Mouse (Mus musculus): ENCODE results near the gene Ube4a. TPM values are rescaled to one million over a fixed set of nuclear protein-coding genes. Genes with fewer than 3 reads are reported as not detected.
A peak's percentile ranks its signal among the peaks of the same experiment; 100 is the strongest.

Gene Ube4a
- polyA plus RNA-seq, 1 experiment from 2014 or later, result 23.2 TPM

DNA sequence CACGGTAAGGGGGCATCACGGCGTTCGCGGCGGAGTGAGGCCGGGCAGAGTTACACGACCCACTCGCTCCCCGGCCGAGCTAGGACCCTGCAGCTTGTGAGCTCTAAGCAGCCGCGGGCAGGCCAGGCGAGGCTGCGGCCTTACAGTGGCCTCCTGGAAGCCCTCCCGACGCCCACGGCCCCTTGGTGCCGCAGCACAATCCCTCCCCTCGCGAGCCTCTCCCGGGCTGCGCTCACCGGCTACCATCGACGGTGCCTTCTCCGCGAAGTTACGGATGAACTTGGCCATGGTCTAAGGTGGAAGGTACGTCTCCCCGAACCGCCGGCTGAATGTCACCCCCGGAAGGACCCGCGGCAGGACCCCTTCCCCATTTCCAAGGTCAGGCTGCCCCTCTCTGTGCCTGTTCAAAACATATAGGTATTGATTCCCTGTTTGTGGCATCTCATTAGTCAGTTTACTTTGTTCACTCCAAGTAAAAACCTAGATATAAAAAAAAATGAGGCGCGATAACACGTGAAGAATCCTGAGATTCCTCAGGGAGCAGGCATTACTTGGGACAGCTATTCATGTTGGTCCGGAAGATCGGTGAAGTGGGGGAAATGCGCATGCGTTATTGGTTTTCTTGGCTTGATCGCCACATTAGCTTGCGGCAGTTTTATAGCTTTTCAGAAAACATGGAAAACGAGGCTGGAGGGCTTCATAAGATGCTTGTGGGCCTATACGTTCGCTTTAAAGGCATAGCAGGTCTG, 44.9 kb downstream of the Ube4a start, which contains the start of gene Atp5l:
Gene Atp5l, minus strand, starts transcription at position 369 of the 749 bp plus-strand sequence.
- H3K27me3 ChIP-seq (replicated peaks; ENCODE audit: low read depth, poor library complexity, severe bottlenecking), result no peaks in the 10 kb centered on the region
- H3K4me1 ChIP-seq, result peaks cover 14% of the 10 kb centered on the region
- peak within 1 kb of the TSS; percentile 84 for H3K4me3 ChIP-seq
- no peaks in the 10 kb centered on the region for H3K36me3 ChIP-seq (replicated peaks)
- under 1% methylated on average over 48 of the region's 48 CpGs for WGBS
- H3K9me3 ChIP-seq, result no peaks in the 10 kb centered on the region
- H3K27ac ChIP-seq (replicated peaks), result peak within 1 kb of the TSS; percentile 93
- peak; percentile 88 for DNase-seq (ENCODE audit: low spot score)

DNA sequence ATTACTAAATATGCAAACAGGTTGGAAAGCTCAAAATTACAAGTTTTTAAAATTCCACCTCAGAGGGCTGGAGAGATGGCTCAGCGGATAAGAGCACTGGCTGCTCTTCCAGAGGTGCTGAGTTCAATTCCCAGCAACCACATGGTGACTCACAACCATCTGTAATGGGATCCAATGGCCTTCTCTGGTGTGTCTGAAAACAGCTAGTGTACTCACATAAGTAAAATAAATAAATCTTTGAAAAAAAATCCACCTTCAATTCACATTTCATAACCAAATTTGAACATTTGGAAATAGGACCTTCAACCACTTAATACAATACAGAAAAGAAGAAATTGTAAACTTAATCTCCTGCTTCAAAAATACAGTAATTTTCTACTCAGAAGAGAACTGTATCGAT, 45.8 kb downstream of the Ube4a start:
- Histone ChIP-seq H3K4me3 (peak overlapping the region; percentile 84), H3K36me3 (replicated peaks) (no peaks in the 10 kb centered on the region), H3K27me3 (replicated peaks; ENCODE audit: low read depth, poor library complexity, severe bottlenecking) (no peaks in the 10 kb centered on the region), H3K9me3 (no peaks in the 10 kb centered on the region), H3K27ac (replicated peaks) (no peak overlapping the region), H3K4me1 (peaks cover 14% of the 10 kb centered on the region)
- no peak for DNase-seq (ENCODE audit: low spot score)
- WGBS, result 41% methylated on average over 2 of the region's 2 CpGs

DNA sequence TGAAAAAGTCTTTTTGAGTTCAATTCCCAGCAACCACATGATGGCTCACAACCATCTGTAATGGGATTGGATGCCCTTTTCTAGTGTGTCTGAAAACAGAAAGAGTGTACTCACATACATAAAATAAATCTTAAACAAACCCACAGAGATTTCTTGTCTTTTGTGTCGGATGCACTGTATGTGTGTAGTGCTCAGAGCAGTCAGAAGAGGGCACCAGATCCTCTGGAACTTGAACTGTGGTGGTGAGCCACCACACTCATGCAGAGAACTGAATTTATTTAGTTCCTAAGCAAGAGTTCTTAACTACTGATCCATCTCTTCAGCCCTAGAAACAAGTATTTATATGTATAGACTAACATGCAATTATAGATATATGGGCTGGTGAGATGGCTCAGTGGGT, 49.2 kb downstream of the Ube4a start:
- Histone ChIP-seq H3K27me3 (replicated peaks; ENCODE audit: low read depth, poor library complexity, severe bottlenecking) (no peaks in the 10 kb centered on the region), H3K4me1 (peaks cover 10% of the 10 kb centered on the region), H3K4me3 (no peak overlapping the region), H3K9me3 (no peaks in the 10 kb centered on the region), H3K27ac (replicated peaks) (no peak overlapping the region), H3K36me3 (replicated peaks) (peaks cover 19% of the 10 kb centered on the region)
- DNase-seq (ENCODE audit: low spot score), result peak; percentile 23
- WGBS, result 68% methylated on average over 1 of the region's 1 CpGs

DNA sequence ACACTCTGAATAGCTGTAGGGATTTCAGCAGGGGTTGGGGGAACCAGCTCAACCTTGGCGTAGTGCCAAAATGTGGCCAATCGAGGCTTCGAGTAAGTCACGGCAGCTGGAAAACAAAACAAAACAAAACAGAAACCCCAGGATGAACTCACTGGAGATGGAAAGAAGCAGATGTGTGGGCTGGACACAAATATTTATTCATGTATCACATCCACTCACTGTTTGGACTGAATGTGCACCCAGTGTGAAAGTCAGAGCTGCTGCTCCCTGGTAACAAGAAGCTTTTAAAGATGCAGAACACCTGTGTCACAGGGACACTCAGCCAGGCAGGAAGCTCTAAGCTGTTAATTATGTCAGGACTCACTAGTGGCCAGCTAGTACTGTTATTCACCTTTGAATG, 50.7 kb downstream of the Ube4a start:
- DNase-seq (ENCODE audit: low spot score), result no peak
- no peaks in the 10 kb centered on the region for H3K9me3 ChIP-seq
- WGBS, result 85% methylated on average over 4 of the region's 4 CpGs
- H3K27me3 ChIP-seq (replicated peaks; ENCODE audit: low read depth, poor library complexity, severe bottlenecking), result no peaks in the 10 kb centered on the region
- H3K27ac ChIP-seq (replicated peaks), result no peak overlapping the region
- H3K36me3 ChIP-seq (replicated peaks), result peaks cover 34% of the 10 kb centered on the region
- peaks cover 10% of the 10 kb centered on the region for H3K4me1 ChIP-seq
- no peak overlapping the region for H3K4me3 ChIP-seq

DNA sequence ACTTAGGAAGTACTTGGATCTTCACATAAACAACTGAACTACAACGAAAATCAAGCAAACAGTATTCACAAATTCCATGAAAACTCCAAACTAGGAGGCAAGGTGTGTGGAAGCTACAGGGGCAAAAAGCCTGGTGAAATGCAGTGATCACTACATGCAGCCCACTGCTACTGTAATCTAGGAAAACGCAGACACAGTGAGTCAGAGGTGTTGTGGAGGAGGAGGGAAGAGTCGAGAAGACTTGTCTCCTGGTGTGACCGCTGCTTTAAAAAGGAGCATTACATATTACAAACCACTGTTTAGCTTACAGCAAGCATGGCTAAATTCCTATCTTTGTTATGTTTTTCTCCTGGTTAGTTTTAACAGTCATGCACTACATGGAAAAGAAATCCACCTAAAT, 54.0 kb downstream of the Ube4a start:
- WGBS, result 95% methylated on average over 4 of the region's 4 CpGs
- no peaks in the 10 kb centered on the region for H3K27me3 ChIP-seq (replicated peaks; ENCODE audit: low read depth, poor library complexity, severe bottlenecking)

DNA sequence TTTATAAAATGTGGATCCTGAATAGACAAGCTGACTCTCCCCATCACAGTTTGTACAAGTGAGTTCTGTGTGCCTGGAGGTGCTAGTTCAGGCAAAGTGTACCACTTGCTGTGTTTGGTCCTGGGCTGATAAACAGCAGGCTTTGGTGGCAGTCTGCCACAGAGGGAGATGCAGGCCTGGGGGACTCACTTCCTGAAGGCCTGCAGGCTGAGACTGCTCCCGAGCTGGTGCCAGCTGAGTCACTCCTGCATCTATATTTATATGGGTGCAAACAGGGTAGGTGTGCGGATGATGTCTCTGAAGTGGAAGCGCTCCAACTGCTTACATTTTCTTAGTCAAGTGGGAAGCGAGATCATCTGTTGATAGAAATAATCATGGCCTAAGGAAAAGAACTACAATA, 59.8 kb downstream of the Ube4a start:
- H3K4me3 ChIP-seq, result no peak overlapping the region
- no peaks in the 10 kb centered on the region for H3K27me3 ChIP-seq (replicated peaks; ENCODE audit: low read depth, poor library complexity, severe bottlenecking)
- WGBS, result 82% methylated on average over 4 of the region's 4 CpGs
- no peaks in the 10 kb centered on the region for H3K9me3 ChIP-seq
- H3K27ac ChIP-seq (replicated peaks), result no peak overlapping the region
- H3K4me1 ChIP-seq, result no peaks in the 10 kb centered on the region; the same call in 1 of the 2 replicates
- peaks cover 9% of the 10 kb centered on the region for H3K36me3 ChIP-seq (replicated peaks)
- DNase-seq (ENCODE audit: low spot score), result no peak

More for the DNA sequence above, 54.0 kb downstream of the Ube4a start:
- Histone ChIP-seq H3K4me1 (no peaks in the 10 kb centered on the region; the same call in 1 of the 2 replicates), H3K27ac (replicated peaks) (no peak overlapping the region), H3K36me3 (replicated peaks) (peaks cover 34% of the 10 kb centered on the region), H3K4me3 (no peak overlapping the region), H3K9me3 (no peaks in the 10 kb centered on the region)
- no peak for DNase-seq (ENCODE audit: low spot score)

DNA sequence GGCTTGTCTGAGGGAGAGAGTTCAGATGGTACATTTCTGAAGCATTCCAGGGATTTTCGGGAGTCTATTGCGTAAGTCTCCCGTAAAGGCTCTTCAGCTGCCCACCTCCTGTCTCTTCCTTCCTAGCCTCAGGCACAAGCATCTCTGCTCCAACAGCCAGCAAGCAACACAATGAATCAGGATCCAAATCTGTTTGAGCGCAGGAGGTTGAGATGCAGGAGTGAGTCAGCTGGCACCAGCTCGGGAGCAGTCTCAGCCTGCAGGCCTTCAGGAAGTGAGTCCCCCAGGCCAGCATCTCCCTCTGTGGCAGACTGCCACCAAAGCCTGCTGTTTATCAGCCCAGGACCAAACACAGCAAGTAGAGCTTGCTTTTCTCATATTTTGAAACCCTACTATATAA, 60.4 kb downstream of the Ube4a start:
- H3K4me3 ChIP-seq, result no peak overlapping the region
- H3K4me1 ChIP-seq, result no peaks in the 10 kb centered on the region; the same call in 1 of the 2 replicates
- WGBS, result 62% methylated on average over 5 of the region's 5 CpGs
- no peaks in the 10 kb centered on the region for H3K9me3 ChIP-seq
- H3K36me3 ChIP-seq (replicated peaks), result peaks cover 3% of the 10 kb centered on the region; the same call in 1 of the 2 replicates
- H3K27me3 ChIP-seq (replicated peaks; ENCODE audit: low read depth, poor library complexity, severe bottlenecking), result no peaks in the 10 kb centered on the region
- no peak for DNase-seq (ENCODE audit: low spot score)
- no peak overlapping the region for H3K27ac ChIP-seq (replicated peaks)

DNA sequence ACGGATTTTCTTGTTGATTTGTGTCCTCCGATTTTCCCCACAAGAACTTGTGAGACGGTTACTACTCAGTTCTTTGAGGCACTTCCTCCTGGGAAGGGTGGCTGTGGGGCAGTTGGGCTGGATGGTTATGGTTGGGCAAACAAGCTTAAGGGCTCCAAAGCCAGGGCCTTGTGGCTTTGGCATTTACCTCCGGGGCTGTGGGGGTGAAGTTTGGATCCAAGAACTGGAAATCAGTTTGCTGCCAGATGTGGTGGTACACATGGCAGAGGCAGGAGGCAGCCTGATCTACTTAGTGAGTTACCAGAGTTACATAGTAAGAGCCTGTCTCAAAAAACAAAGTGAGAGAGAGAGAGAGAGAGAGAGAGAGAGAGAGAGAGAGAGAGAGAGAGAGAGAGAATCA, 61.5 kb downstream of the Ube4a start:
- Histone ChIP-seq H3K4me1 (no peaks in the 10 kb centered on the region; the same call in 1 of the 2 replicates), H3K36me3 (replicated peaks) (no peaks in the 10 kb centered on the region), H3K27ac (replicated peaks) (no peak overlapping the region), H3K9me3 (no peaks in the 10 kb centered on the region), H3K4me3 (no peak overlapping the region), H3K27me3 (replicated peaks; ENCODE audit: low read depth, poor library complexity, severe bottlenecking) (no peaks in the 10 kb centered on the region)
- WGBS, result 85% methylated on average over 4 of the region's 4 CpGs
- DNase-seq (ENCODE audit: low spot score), result no peak

DNA sequence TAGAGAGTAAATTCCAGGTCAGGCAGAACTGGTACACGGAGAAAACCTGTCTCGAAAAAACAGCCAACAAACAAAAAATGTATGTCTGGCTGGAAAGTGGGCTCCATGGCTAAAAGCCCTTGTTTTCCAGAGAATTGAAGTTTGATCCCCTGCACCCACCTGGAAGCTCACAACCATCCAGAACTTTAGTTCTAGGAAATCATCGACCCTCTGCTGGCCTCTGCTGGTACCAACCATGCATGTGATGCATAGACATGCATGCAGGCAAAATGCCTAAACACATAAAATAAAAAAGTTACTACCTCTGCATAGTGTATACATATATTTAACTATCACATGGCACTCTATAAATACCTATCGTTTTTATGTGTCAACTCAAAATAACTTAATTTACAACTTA, 65.0 kb downstream of the Ube4a start:
- Histone ChIP-seq H3K36me3 (replicated peaks) (no peaks in the 10 kb centered on the region), H3K27me3 (replicated peaks; ENCODE audit: low read depth, poor library complexity, severe bottlenecking) (no peaks in the 10 kb centered on the region), H3K4me1 (no peaks in the 10 kb centered on the region), H3K4me3 (no peak overlapping the region), H3K9me3 (no peaks in the 10 kb centered on the region), H3K27ac (replicated peaks) (no peak overlapping the region)
- no peak for DNase-seq (ENCODE audit: low spot score)
- WGBS, result 69% methylated on average over 4 of the region's 4 CpGs

DNA sequence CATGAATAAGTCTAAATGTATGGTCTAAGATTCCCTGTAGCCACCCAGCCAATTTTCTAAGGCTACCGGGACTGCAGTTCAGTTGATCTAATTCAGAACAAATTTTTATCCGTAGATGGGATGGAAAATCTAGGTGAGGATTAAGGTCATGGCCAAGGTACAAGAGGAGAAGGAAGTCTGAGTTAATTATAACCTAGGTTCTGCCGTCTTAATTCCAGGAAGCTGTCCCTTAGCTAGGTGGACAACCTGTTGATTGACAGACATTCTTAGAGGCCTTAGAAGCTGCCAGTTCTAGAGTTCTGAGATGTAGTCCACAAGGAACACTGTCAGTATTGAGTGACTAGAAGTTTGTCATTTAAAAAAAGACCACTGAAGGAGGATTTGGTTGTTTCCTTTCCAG, 65.7 kb downstream of the Ube4a start:
- H3K4me1 ChIP-seq, result no peaks in the 10 kb centered on the region
- WGBS, result 75% methylated on average over 3 of the region's 3 CpGs
- no peak overlapping the region for H3K4me3 ChIP-seq

DNA sequence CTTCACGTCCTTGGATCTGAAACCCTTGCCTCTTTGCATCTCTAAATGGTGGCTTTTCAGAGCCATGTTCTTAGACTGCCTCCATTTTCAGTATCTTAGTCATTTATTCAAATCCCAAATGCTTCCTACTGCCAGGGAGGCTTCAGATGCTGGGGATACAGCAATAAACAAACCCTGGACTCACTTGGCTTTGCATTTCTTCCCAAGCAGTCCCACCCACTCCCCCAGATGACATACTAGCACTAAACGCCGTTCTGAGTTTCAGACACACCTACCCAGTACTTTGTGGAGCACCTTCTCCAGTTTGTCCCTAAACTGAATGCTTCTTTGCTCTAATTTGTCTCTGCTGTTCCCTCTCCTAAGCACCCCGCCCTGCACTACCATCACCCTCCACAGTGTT, 68.4 kb downstream of the Ube4a start:
- H3K27ac ChIP-seq (replicated peaks), result no peak overlapping the region
- WGBS, result 68% methylated on average over 4 of the region's 4 CpGs
- no peaks in the 10 kb centered on the region for H3K4me1 ChIP-seq
- no peaks in the 10 kb centered on the region for H3K36me3 ChIP-seq (replicated peaks)
- DNase-seq (ENCODE audit: low spot score), result no peak
- H3K27me3 ChIP-seq (replicated peaks; ENCODE audit: low read depth, poor library complexity, severe bottlenecking), result no peaks in the 10 kb centered on the region
- no peaks in the 10 kb centered on the region for H3K9me3 ChIP-seq
- no peak overlapping the region for H3K4me3 ChIP-seq

More for the DNA sequence above, 65.7 kb downstream of the Ube4a start:
- no peaks in the 10 kb centered on the region for H3K9me3 ChIP-seq
- no peaks in the 10 kb centered on the region for H3K36me3 ChIP-seq (replicated peaks)
- H3K27me3 ChIP-seq (replicated peaks; ENCODE audit: low read depth, poor library complexity, severe bottlenecking), result no peaks in the 10 kb centered on the region
- DNase-seq (ENCODE audit: low spot score), result no peak
- no peak overlapping the region for H3K27ac ChIP-seq (replicated peaks)

DNA sequence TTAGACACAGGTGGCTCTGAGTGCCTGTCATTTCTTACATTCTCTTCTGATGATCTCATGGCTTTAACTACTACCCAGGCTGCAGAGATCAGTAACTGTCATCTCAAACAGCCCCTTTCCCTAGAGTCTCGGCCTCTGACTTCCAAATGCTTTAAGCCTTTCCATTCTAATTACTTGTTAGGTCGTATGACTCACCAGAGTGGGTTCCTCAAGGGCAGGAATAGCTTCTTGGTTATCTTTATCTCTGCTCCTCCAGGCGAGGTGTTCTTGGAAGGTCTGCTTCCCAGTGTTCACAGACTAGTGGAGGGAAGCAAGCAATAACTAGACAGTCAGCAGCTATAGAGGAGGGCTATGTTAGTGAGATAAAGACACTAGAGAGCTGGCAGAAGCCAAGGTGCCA, 72.7 kb downstream of the Ube4a start:
- Histone ChIP-seq H3K4me3 (no peak overlapping the region), H3K27ac (replicated peaks) (no peak overlapping the region), H3K27me3 (replicated peaks; ENCODE audit: low read depth, poor library complexity, severe bottlenecking) (no peaks in the 10 kb centered on the region), H3K36me3 (replicated peaks) (no peaks in the 10 kb centered on the region), H3K4me1 (no peaks in the 10 kb centered on the region), H3K9me3 (no peaks in the 10 kb centered on the region)
- WGBS, result 70% methylated on average over 3 of the region's 3 CpGs
- DNase-seq (ENCODE audit: low spot score), result no peak

DNA sequence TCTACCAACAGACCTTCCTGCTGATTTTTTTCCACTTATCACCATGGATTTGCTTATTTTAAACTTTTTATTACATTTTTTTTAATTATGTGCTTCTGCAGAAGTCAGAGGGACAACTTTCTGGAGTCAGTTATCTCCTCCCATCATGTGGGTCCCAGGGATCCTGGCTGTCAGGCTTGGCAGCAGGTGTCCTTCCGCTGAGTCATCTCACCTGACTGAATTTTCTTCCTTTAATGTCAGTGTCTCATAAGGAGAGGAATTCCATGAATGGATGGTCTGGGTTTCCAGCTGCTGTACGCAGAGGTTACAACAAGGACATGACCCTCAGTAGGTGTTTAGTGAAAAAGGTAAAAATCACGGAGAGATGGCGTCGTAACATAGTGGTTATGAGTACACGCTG, 74.2 kb downstream of the Ube4a start:
- Histone ChIP-seq H3K9me3 (no peaks in the 10 kb centered on the region), H3K4me3 (no peak overlapping the region), H3K27ac (replicated peaks) (no peak overlapping the region), H3K4me1 (no peaks in the 10 kb centered on the region), H3K27me3 (replicated peaks; ENCODE audit: low read depth, poor library complexity, severe bottlenecking) (no peaks in the 10 kb centered on the region), H3K36me3 (replicated peaks) (no peaks in the 10 kb centered on the region)
- 85% methylated on average over 6 of the region's 6 CpGs for WGBS
- no peak for DNase-seq (ENCODE audit: low spot score)
